Mouse (Mus musculus): ENCODE measurements around the gene Olfr112.
"Not testable (repeated sequence)": the region's sequence is repeated elsewhere in the genome, so short reads cannot be mapped to it uniquely, and the experiment has no call there.

DNA sequence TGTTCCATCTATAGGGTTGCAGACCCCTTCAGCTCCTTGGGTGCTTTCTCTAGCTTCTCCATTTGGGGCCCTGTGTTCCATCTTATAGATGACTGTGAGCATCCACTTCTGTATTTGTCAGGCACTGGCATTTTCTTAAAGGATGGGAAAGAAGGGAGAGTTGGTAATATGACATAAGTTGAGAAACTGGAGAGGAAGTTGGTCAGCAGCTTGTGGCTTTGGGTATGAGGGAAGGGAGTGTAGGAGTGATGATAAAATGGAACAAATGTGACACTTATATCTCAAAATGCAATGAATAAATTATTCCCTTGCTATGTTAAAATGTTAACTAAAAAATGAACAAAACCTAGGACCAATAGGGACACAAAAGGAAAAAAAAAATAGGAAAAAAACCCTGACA is 44.6 kb downstream of the Olfr112 start:
- TF ChIP-seq CTCF (IDR thresholded peaks at IDR 0.05; ENCODE audit: borderline replicate concordance, extremely low read depth, insufficient read depth, insufficient read length); POLR2A (IDR thresholded peaks at IDR 0.05; ENCODE audit: borderline replicate concordance, extremely low read depth, insufficient read depth, insufficient read length, poor library complexity, severe bottlenecking): not testable (repeated sequence)
